Mouse (Mus musculus) intestine, postnatal 0 days (tissue): Measurements from ENCODE around the gene Best3. TPM values are rescaled to one million over a fixed set of nuclear protein-coding genes. Genes with fewer than 3 reads are reported as not detected.

Source experiments
- ATAC-seq: fragments of 200-750 bp; cut with Nextera tagmentation; 2 replicates; pipeline ENCODE4 v1.8.0; 2017; ENCODE audit warnings: mild to moderate bottlenecking, moderate TSS enrichment, moderate library complexity
- H3K27ac ChIP-seq: fragments of 300-500 bp; sonication (generic); 2 replicates; pipeline ENCODE4 v1.5.1; 2014; ENCODE audit warnings: mild to moderate bottlenecking, low read depth, low read length, moderate library complexity
- H3K27me3 ChIP-seq: fragments of 300-500 bp; sonication (generic); replicated peaks from 2 replicates; pipeline ENCODE4 v1.6.1; 2014; ENCODE audit warnings: low read length, mixed read lengths; ENCODE audit not compliant: control insufficient read depth, insufficient read depth
- H3K36me3 ChIP-seq: fragments of 300-500 bp; sonication (generic); 2 replicates; pipeline ENCODE4 v1.6.1; 2014; ENCODE audit warnings: mild to moderate bottlenecking, moderate library complexity; ENCODE audit not compliant: control insufficient read depth, insufficient read depth
- H3K4me1 ChIP-seq: fragments of 300-500 bp; sonication (generic); replicated peaks from 2 replicates; pipeline ENCODE4 v1.6.1; 2014; ENCODE audit warnings: antibody characterized with exemption, low read length, mixed read lengths; ENCODE audit not compliant: control insufficient read depth, insufficient read depth
- H3K4me2 ChIP-seq: fragments of 300-500 bp; sonication (generic); replicated peaks from 2 replicates; pipeline ENCODE4 v1.6.1; 2014; ENCODE audit warnings: low read depth, mild to moderate bottlenecking, moderate library complexity
- H3K4me3 ChIP-seq: fragments of 300-500 bp; sonication (generic); 2 replicates; pipeline ENCODE4 v1.5.1; 2014; ENCODE audit warnings: low read depth, low read length
- H3K9ac ChIP-seq: fragments of 300-500 bp; sonication (generic); 2 replicates; pipeline ENCODE4 v1.6.1; 2014; ENCODE audit warnings: mild to moderate bottlenecking, low read depth, low read length
- H3K9me3 ChIP-seq: fragments of 300-500 bp; sonication (generic); 2 replicates; pipeline ENCODE4 v1.6.1; 2016; ENCODE audit warnings: mixed run types; ENCODE audit not compliant: control insufficient read depth
- CTCF ChIP-seq: sonication (generic); IDR thresholded peaks from 2 replicates; pipeline ENCODE4 v1.5.1; 2016; ENCODE audit warnings: low read depth, mild to moderate bottlenecking, control low read depth, antibody characterized with exemption, moderate library complexity
- WGBS: fragments of 180-500 bp; shearing (Covaris S2); extraction: QIAGEN DNeasy Blood & Tissue Kit; methylation state at CpG from one replicate; pipeline ENCODE4 v1.1.7; 2014; 5-methylcytosine and 5-hydroxymethylcytosine counted together
- polyA plus RNA-seq: library from polyadenylated mRNA; unstranded; fragments of >200 nt; fragmentation: Nextera tagmentation; extraction: Ambion mirVana; gene quantifications from 2 replicates; pipeline ENCODE4 v1.2.1, GENCODE M21; 2015

The Best3 gene
- not detected in 2 replicates for polyA plus RNA-seq

DNA sequence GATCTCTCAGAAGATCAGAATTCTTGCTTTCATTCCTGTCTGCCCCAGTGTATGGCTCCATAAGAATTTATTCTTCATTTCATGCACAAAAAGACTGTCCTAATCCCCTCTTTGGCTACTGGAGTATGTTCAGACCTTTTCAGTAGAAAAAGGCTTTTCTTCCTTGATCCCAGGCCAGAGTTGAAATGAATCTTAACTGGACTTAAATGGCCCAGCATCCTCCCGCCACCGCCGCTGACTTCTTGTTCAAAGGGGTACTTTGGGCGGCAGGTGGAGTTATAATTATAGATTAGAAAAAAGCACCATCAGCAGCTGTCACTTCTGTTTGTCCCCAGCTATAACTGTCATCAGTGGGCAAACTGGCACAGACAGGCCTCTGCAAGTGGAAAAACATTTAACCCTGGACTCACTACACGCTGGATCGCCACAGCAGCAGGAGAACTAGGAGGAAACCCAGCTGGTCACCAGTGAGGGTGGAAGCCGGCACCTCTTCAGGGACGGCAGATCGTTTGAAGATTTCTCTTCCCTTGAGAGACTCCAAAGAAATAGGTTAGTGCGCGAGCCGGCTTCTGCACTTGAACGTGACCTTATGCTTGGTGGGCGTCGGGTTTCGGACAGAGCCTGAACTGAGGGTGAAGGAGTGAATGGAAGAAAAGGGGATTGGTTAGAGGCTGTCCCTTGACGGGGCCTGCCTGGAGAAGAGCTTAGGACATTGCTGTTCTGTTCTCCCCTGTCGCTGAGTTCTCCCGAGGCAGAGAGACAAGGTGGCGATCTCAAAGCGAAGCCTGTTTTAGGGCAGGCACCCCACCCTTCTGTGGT is at the start of gene Best3:
TSS of gene Best3 (plus strand) at position 51 of the 819 bp plus-strand sequence.
- H3K4me3 ChIP-seq: no peak within 1 kb of the TSS
- no peaks in the 10 kb centered on the region for H3K9me3 ChIP-seq
- no peak within 1 kb of the TSS for H3K4me2 ChIP-seq
- no peak within 1 kb of the TSS for H3K27ac ChIP-seq
- H3K36me3 ChIP-seq: no peaks in the 10 kb centered on the region
- no peaks in the 10 kb centered on the region for H3K4me1 ChIP-seq
- no peak for TF ChIP-seq CTCF
- H3K9ac ChIP-seq: no peak within 1 kb of the TSS
- 49% methylated on average over 21 of the region's 21 CpGs for WGBS
- ATAC-seq: no peak
- H3K27me3 ChIP-seq: no peaks in the 10 kb centered on the region

DNA sequence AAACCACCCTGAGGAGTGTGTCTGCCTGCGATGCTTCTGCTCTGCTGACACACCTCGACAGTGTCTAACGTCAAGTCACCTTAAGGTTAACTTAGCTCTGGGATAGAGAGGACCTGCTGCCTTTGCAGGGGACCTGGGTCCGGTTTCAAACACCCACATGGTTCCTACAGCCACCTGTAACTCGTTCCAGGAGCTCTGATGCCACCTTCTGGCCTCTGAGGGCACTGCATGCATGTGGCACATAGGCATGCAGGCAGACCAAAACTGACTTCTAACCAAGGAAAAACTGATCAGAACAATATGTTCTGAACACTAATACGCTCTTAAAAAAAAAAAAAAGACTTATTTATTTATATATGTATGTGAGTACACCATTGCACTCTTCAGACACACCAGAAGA is 43.1 kb upstream of the Best3 start:
- H3K4me1 ChIP-seq: no peaks in the 10 kb centered on the region
- H3K36me3 ChIP-seq: peaks cover 19% of the 10 kb centered on the region
- no peak for ATAC-seq
- H3K4me2 ChIP-seq: no peak overlapping the region
- peak; percentile 59 for TF ChIP-seq CTCF
- H3K4me3 ChIP-seq: no peak overlapping the region
- 94% methylated on average over 6 of the region's 6 CpGs for WGBS
- H3K27ac ChIP-seq: no peak overlapping the region
- no peak overlapping the region for H3K9ac ChIP-seq
- no peaks in the 10 kb centered on the region for H3K27me3 ChIP-seq
- H3K9me3 ChIP-seq: no peaks in the 10 kb centered on the region

DNA sequence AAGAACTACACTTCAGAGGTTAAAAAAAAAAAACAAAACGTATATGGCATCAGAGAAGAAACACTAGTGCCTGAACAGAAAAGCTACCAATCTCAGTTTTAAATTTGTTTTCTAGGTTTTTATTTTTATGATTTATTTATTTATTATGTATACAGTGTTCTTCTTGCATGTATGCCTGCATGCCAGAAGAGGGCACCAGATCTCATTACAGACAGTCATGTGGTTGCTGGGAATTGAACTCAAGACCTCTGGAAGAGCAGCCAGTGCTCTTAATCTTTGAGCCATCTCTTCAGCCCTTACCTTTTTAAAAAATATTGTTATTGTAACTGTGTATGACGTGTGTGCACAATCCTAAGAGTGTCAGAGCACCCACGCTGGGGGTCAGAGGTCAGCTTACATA is 42.0 kb upstream of the Best3 start:
- peak; percentile 60 for TF ChIP-seq CTCF
- Histone ChIP-seq H3K9ac (no peak overlapping the region), H3K4me2 (no peak overlapping the region), H3K4me1 (no peaks in the 10 kb centered on the region), H3K27me3 (no peaks in the 10 kb centered on the region), H3K36me3 (peaks cover 11% of the 10 kb centered on the region), H3K9me3 (no peaks in the 10 kb centered on the region), H3K4me3 (no peak overlapping the region), H3K27ac (no peak overlapping the region)
- ATAC-seq: no peak
- WGBS: 80% methylated on average over 3 of the region's 3 CpGs

DNA sequence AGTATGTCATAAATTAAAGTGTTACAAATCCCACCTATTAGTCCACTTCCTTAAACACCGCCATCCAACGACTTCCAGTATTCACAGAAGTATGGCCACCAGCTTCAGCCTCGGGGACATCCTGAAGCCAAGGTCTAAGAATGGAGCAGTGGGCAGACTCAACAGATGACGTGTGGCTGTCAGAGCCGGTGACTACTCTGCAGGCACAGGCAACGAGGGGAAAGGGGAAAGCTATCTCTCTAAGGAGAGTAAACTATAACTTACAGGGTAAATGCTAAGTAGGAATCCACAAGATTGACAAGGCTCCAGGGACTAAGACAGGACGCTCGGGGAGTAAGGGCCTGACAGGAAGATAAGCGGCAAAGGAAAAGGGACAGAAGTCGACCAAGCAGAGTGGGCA is 41.2 kb upstream of the Best3 start:
- no peak overlapping the region for H3K27ac ChIP-seq

DNA sequence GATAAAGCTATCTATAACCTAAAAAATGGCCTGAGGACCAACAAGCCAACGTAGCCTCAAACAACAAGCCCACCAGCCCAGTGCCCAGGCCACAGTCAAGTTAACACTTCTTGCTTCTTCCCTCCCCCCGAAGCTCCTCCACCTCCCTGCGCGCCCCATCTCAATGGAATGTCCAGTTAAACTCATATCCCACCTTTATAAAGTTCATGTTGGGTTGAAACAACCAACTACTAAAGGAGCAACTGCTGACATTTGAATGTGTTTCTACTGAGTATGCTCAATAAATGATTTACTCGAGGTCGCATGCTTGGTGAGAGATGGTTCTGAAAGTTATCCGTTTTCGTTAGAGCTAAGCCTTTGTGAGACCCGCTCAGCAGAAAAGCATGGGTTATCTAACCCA is 37.7 kb upstream of the Best3 start:
- no peaks in the 10 kb centered on the region for H3K36me3 ChIP-seq
- TF ChIP-seq CTCF: no peak
- no peak for ATAC-seq
- H3K9ac ChIP-seq: no peak overlapping the region
- 54% methylated on average over 9 of the region's 9 CpGs for WGBS
- no peak overlapping the region for H3K27ac ChIP-seq
- no peaks in the 10 kb centered on the region for H3K4me1 ChIP-seq
- H3K4me3 ChIP-seq: peak overlapping the region; percentile 83
- peak overlapping the region; percentile 92 for H3K4me2 ChIP-seq
- peaks cover 4% of the 10 kb centered on the region; the same call in 1 of the 2 replicates for H3K9me3 ChIP-seq
- H3K27me3 ChIP-seq: no peaks in the 10 kb centered on the region

More for the DNA sequence above, 41.2 kb upstream of the Best3 start:
- no peak for ATAC-seq
- H3K4me3 ChIP-seq: no peak overlapping the region
- no peaks in the 10 kb centered on the region for H3K4me1 ChIP-seq
- no peaks in the 10 kb centered on the region for H3K27me3 ChIP-seq
- H3K36me3 ChIP-seq: peaks cover 9% of the 10 kb centered on the region
- H3K9me3 ChIP-seq: no peaks in the 10 kb centered on the region
- no peak for TF ChIP-seq CTCF
- no peak overlapping the region for H3K4me2 ChIP-seq
- WGBS: 61% methylated on average over 10 of the region's 10 CpGs
- no peak overlapping the region for H3K9ac ChIP-seq

DNA sequence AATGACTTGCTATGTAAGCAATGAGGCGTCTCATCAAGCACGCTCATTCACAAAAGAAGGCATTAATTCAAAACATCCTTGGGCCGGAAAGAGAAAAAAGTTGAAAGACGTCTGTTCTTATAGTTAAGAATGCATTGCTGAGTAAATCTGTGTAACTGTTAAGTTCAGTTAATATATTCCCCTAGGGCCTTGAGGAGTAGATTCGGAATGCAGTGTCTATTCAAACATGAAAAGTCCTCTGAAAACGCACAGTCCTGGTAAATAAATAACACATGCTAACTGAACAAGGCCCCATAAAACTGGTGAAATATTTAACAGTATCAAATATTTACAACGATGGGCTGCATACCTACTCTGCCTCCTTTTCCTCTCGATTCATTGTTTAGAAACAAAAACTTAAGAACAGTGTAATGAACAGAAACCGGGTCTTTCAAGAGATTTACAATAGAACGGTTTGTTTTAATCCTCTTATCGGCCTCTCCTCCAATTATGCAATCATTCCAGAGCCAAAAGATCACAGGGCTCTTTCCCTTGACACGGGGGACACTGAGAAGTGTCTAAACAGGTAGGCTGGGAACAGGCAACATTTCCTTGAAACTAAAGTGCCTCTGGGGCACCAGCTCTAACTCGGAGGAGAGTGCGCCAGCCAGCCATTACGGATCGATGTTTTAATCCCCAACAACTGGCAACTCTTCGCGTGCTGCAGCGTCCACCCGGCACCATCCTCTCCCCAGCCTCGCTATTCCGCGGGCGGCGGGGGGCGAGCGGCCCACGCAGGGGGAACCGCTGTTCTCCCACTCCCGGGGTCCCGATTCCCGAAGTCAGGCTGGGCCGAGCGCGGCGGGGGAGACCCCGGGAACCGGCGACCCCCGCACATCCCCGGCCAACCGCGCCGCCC is 36.8 kb upstream of the Best3 start:
- Histone ChIP-seq H3K27ac (peak overlapping the region; percentile 93), H3K4me1 (no peaks in the 10 kb centered on the region), H3K4me2 (peak overlapping the region; percentile 92), H3K9ac (peak overlapping the region; percentile 71), H3K27me3 (no peaks in the 10 kb centered on the region), H3K36me3 (no peaks in the 10 kb centered on the region), H3K4me3 (peak overlapping the region; percentile 83), H3K9me3 (peaks cover 4% of the 10 kb centered on the region; the same call in 1 of the 2 replicates)
- peak; percentile 28 for ATAC-seq
- WGBS: 3% methylated on average over 43 of the region's 44 CpGs
- no peak for TF ChIP-seq CTCF
